Mouse (Mus musculus) olfactory bulb, adult 2 months (tissue): ENCODE measurements around the gene Nkpd1.
A peak's percentile ranks its signal among the peaks of the same experiment; 100 is the strongest.

ENCODE experiments used
- CTCF ChIP-seq: fragments of 200-500 bp; IDR thresholded peaks from 2 replicates; pipeline ENCODE4 v1.5.1; 2012; ENCODE audit warnings: low read depth, mild to moderate bottlenecking, low read length, moderate library complexity; ENCODE audit not compliant: insufficient read depth
- POLR2A ChIP-seq: fragments of 200-500 bp; IDR thresholded peaks from 2 replicates; pipeline ENCODE4 v1.6.1; 2012; ENCODE audit warnings: mild to moderate bottlenecking, low read depth, low read length, moderate library complexity; ENCODE audit not compliant: insufficient read depth

DNA sequence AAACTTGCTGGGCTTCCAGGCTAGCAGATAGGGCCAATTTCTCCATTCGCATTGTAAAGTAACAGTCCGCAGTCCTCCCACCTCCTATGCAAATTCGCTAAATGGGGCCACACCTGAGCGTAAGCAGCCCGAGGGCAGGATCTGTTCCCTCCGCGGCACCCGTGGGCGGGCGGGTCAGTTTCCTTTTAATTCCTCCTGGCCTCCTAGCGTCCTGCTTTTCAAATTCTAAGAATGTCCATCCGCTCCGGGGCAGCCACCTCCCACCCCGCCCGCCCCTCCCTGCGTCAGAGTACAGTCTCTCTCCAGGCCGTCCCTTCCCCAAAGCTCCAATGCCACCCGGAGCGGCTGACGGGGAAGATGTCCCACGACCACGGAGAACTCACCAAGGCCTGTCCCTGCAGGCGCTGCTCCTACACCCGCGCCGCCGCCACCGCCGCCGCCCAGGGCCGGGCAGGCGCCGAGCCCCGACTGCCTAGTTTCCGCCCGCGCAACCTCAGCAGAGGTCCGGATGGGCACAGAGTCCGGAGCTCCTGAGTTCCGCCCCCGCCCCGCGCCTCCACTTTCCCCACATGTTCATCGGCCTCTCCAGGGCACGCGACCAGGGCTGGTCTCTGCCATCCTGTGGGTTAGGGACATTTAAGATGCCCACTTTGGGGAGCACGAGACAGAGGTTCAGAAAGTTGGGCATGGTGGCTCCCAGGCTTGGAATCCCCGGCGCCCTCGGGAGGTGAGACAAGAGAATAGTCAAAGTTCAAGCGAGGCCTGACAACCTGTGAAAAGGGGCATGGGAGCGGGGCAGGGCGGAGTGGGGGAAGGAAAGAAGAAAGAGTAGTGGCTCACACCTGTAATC lies 55.5 kb downstream of the Nkpd1 start:
- no peak for TF ChIP-seq CTCF
- peak; percentile 90 for TF ChIP-seq POLR2A
